Mouse (Mus musculus): Measurements from ENCODE around the gene Ccl22. TPM values are rescaled to one million over a fixed set of nuclear protein-coding genes. Genes with fewer than 3 reads are reported as not detected.

Ccl22 gene
- total and polyA plus RNA-seq, 3 experiments, result 0.14 TPM; not detected in 2

DNA sequence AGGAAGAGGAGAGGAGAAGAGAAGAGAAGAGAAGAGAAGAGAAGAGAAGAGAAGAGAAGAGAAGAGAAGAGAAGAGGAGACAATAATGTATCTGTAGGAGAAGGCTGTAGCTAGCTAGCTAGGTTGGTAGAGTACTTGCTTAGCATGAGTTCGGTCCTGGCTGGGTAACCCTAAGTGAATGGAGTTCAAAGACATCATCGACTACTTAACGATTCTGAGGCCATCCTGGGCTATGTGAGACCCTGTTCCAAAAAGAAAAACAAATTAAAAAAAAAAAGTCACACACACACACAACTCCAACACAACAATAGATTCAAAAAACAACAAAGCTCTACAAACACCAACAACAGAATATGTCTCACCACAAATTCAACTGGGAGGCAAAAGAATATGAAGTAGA lies 43.2 kb upstream of the Ccl22 start:
- intact Hi-C loops (cut with DNase I), result loop anchor here (1.0 to 2.0 kb wide), 4 partner anchors 36 to 169 kb away; partner anchors contain the start of genes Arl2bp and Cpne2
- no peak for DNase-seq
- TF ChIP-seq POLR2A (IDR thresholded peaks at IDR 0.05; ENCODE audit: insufficient read depth, low read depth, low read length) (no peak), CTCF (IDR thresholded peaks at IDR 0.05) (no peak), EP300 (IDR thresholded peaks at IDR 0.05; ENCODE audit: insufficient read depth, low read depth, low read length) (no peak)
- Histone ChIP-seq H3K27ac (no peak overlapping the region), H3K4me3 (no peak overlapping the region), H3K9ac (ENCODE audit: low read depth, low read length) (no peak overlapping the region), H3K36me3 (ENCODE audit: control insufficient read depth, insufficient read depth, low read length) (no peaks in the 10 kb centered on the region), H3K27me3 (ENCODE audit: control insufficient read depth, insufficient read depth, low read length) (no peaks in the 10 kb centered on the region), H3K4me1 (ENCODE audit: control insufficient read depth, insufficient read depth, low read length) (peaks cover 8% of the 10 kb centered on the region), H3K79me2 (replicated peaks; ENCODE audit: control insufficient read depth, insufficient read depth, low read length) (no peaks in the 10 kb centered on the region)
- WGBS, result 68% methylated on average over 3 of the region's 3 CpGs

DNA sequence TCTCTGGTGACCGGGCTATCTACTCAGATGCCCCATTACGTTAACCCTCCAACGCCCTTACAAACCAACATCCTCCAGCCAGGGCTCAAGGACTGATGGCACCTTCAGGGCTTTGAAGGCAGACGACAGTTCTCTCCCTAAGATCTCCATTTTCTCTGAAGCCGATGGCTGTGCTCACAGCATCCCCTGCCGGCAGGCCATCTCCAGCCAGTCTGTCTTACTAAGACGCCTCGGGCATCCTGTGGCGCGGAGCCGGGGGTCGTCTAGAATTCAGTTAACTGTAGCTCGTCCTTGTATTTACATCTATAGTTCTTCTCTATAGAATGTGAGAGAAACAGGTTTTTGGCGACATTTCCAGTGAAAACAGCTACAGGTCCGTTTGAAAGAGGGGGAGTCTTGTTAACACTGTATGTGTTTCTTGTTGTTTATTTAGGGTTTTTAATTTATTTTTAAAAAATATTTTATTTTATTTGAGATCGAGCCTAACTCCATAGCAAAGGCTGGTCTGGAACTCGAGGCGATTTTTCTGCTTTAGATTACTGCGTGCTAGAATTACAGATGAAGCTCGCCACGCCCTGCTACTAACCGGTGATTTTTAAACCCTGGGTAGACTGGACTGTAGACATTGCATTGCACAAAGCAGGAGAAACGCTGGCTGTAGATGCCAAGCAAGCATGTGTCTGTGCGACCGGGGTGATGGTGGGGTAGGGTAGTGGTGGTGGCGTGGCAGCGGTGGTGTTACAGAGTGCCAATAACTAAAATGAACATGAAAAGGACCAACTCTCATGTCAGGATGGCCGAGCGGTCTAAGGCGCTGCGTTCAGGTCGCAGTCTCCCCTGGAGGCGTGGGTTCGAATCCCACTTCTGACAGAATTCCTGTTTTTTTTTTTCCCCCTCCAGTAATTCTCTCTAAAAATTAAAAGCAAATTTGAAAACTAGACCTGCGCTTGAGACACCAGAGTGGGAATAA lies 42.3 kb upstream of the Ccl22 start:
- Histone ChIP-seq H3K9ac (ENCODE audit: low read depth, low read length) (peak overlapping the region; percentile 17), H3K4me3 (peak overlapping the region; percentile 74), H3K79me2 (replicated peaks; ENCODE audit: control insufficient read depth, insufficient read depth, low read length) (no peaks in the 10 kb centered on the region), H3K36me3 (ENCODE audit: control insufficient read depth, insufficient read depth, low read length) (no peaks in the 10 kb centered on the region), H3K27me3 (ENCODE audit: control insufficient read depth, insufficient read depth, low read length) (no peaks in the 10 kb centered on the region), H3K27ac (peak overlapping the region; percentile 53), H3K4me1 (ENCODE audit: control insufficient read depth, insufficient read depth, low read length) (peaks cover 12% of the 10 kb centered on the region)
- intact Hi-C loops (cut with DNase I), result loop anchor here (1.0 to 2.0 kb wide), 5 partner anchors 37 to 211 kb away; partner anchors contain the start of genes Arl2bp and Cpne2
- under 1% methylated on average over 35 of the region's 35 CpGs for WGBS
- TF ChIP-seq EP300 (IDR thresholded peaks at IDR 0.05; ENCODE audit: insufficient read depth, low read depth, low read length) (peak; percentile 91), CTCF (IDR thresholded peaks at IDR 0.05) (no peak; the same call in none of the 2 replicates)
- DNase-seq, result peak; percentile 86

DNA sequence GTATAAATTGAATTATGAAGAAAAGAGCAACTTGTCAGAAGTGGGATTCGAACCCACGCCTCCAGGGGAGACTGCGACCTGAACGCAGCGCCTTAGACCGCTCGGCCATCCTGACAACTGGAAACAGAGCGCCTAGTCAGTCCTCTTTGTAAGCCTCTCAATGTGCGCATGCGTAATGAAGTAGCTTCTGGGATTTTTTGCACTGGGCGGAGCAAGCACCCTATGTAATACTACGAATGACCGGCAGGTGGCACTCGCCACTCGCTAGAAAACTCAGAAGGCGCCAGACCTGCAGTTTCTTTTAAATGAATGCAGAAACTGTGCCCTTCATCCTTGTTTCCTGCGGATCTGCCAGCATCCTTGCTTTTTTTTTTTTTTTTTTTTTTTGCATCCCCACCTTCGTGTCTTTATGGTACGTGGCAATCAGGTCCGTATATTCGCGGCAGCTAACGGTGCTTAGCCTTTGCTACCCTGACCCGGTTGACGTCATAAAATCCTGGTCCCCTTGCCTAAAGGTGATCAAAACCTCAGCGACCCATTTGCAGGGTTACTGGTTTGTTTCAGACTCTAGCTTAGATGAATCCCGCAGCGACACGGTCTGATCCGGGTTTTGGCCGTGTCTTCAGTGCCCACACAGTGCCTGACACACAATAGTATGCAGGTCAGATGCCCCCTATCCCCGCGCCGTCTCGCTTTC lies 41.3 kb upstream of the Ccl22 start:
- peak overlapping the region; percentile 74; the same call in 1 of the 2 replicates for H3K4me3 ChIP-seq
- H3K9ac ChIP-seq (ENCODE audit: low read depth, low read length), result no peak overlapping the region; the same call in 1 of the 2 replicates
- TF ChIP-seq CTCF (IDR thresholded peaks at IDR 0.05) (peak; percentile 92), EP300 (IDR thresholded peaks at IDR 0.05; ENCODE audit: insufficient read depth, low read depth, low read length) (peak; percentile 92; the same call in 1 of the 2 replicates), POLR2A (IDR thresholded peaks at IDR 0.05; ENCODE audit: insufficient read depth, low read depth, low read length) (0 out of 2 replicates have a peak, but pooled peaks have one; percentile 30)
- H3K27me3 ChIP-seq (ENCODE audit: control insufficient read depth, insufficient read depth, low read length), result no peaks in the 10 kb centered on the region
- peak; percentile 94 to 99 for DNase-seq
- no peaks in the 10 kb centered on the region for H3K79me2 ChIP-seq (replicated peaks; ENCODE audit: control insufficient read depth, insufficient read depth, low read length)
- no peaks in the 10 kb centered on the region for H3K36me3 ChIP-seq (ENCODE audit: control insufficient read depth, insufficient read depth, low read length)
- 1% methylated on average over 35 of the region's 35 CpGs for WGBS
- H3K27ac ChIP-seq, result peak overlapping the region; percentile 12; the same call in 1 of the 2 replicates
- peaks cover 12% of the 10 kb centered on the region for H3K4me1 ChIP-seq (ENCODE audit: control insufficient read depth, insufficient read depth, low read length)
- intact Hi-C loops (cut with DNase I), result loop anchor here (1.0 to 2.0 kb wide), 5 partner anchors 101 to 212 kb away; partner anchors contain the start of gene Cpne2

DNA sequence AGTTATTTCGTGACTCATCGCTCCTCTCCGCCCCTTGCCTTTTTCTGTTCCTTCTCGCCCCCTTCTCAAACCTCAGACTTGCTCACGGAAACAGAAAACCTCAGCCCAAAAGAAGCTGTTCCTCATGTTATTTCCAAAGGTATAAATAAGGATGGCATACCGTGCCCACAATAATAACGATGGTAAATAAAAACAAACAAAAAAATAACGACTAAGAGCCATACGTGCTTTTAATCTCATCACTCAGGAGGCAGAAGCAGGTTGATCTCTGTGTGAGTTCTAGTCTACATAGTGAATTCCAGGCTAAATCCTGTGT lies 40.8 kb upstream of the Ccl22 start:
- no peak for DNase-seq
- H3K4me1 ChIP-seq (ENCODE audit: control insufficient read depth, insufficient read depth, low read length), result peaks cover 12% of the 10 kb centered on the region
- TF ChIP-seq POLR2A (IDR thresholded peaks at IDR 0.05; ENCODE audit: insufficient read depth, low read depth, low read length), result no peak
- no peak for TF ChIP-seq CTCF (IDR thresholded peaks at IDR 0.05)
- no peak for TF ChIP-seq EP300 (IDR thresholded peaks at IDR 0.05; ENCODE audit: insufficient read depth, low read depth, low read length)
- H3K27ac ChIP-seq, result 0 out of 2 replicates have a peak overlapping the region, but pooled peaks have one; percentile 12
- H3K36me3 ChIP-seq (ENCODE audit: control insufficient read depth, insufficient read depth, low read length), result no peaks in the 10 kb centered on the region
- intact Hi-C loops (cut with DNase I), result loop anchor here (1.0 kb wide), 1 partner anchor 108 kb away; no protein-coding TSS in a partner anchor
- H3K27me3 ChIP-seq (ENCODE audit: control insufficient read depth, insufficient read depth, low read length), result no peaks in the 10 kb centered on the region
- no peak overlapping the region; the same call in 1 of the 2 replicates for H3K9ac ChIP-seq (ENCODE audit: low read depth, low read length)
- H3K4me3 ChIP-seq, result peak overlapping the region; percentile 42; the same call in 1 of the 2 replicates
- 20% methylated on average over 9 of the region's 9 CpGs for WGBS
- H3K79me2 ChIP-seq (replicated peaks; ENCODE audit: control insufficient read depth, insufficient read depth, low read length), result no peaks in the 10 kb centered on the region

DNA sequence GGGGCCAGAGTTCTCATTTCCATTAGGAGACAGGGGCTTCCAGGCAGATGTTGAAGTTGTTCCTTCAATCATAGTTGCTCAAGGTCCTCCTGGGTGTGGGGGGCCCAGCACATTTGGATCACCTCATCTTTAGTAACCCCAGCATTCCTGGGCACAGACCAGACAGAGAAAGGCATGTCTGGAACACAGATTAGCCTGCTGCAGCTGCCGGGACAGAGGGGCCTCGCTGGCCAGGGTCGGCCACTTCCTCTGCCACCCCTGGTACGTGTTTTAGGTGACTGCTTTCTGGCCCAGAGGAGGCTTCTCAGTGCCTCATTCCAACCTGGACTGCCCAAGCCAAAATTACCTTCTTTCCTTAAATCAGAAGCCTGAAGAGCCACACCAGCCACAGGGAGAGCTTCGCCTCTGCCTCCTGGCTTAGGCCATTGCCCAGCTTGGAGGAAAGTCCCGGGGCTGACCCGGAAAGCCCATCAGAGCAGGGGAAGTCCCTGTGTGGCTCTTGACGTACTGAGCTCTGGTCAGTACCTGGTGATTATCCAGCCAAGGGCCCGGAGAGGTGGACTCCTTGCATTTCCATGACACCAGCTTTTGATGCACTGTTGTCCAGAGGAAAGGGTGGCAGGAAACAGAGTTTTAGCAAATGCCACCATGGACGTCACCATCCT lies 39.7 kb upstream of the Ccl22 start:
- intact Hi-C loops (cut with DNase I), result loop anchor here (2.0 to 5.0 kb wide), 3 partner anchors 67 to 202 kb away; partner anchors contain the start of gene Cx3cl1

More for the DNA sequence above, 39.7 kb upstream of the Ccl22 start:
- peaks cover 12% of the 10 kb centered on the region for H3K4me1 ChIP-seq (ENCODE audit: control insufficient read depth, insufficient read depth, low read length)
- DNase-seq, result no peak
- no peak overlapping the region for H3K4me3 ChIP-seq
- WGBS, result 51% methylated on average over 10 of the region's 10 CpGs
- H3K27ac ChIP-seq, result no peak overlapping the region; the same call in 1 of the 2 replicates
- no peaks in the 10 kb centered on the region for H3K36me3 ChIP-seq (ENCODE audit: control insufficient read depth, insufficient read depth, low read length)
- H3K79me2 ChIP-seq (replicated peaks; ENCODE audit: control insufficient read depth, insufficient read depth, low read length), result no peaks in the 10 kb centered on the region
- TF ChIP-seq CTCF (IDR thresholded peaks at IDR 0.05), result no peak
- TF ChIP-seq POLR2A (IDR thresholded peaks at IDR 0.05; ENCODE audit: insufficient read depth, low read depth, low read length), result no peak
- no peak for TF ChIP-seq EP300 (IDR thresholded peaks at IDR 0.05; ENCODE audit: insufficient read depth, low read depth, low read length)
- no peaks in the 10 kb centered on the region for H3K27me3 ChIP-seq (ENCODE audit: control insufficient read depth, insufficient read depth, low read length)
- H3K9ac ChIP-seq (ENCODE audit: low read depth, low read length), result no peak overlapping the region
